Mouse (Mus musculus): ENCODE data around the gene U2af2. TPM values are rescaled to one million over a fixed set of nuclear protein-coding genes. Genes with fewer than 3 reads are reported as not detected.

The U2af2 gene
- polyA plus RNA-seq, 1 experiment from 2014 or later = 136 TPM

GRCm38 (mm10) chr7:5020685-5021084, 41.3 kb upstream of the U2af2 start:
- H3K4me1 ChIP-seq = peaks cover 24% of the 10 kb centered on the region
- H3K36me3 ChIP-seq = peaks cover 27% of the 10 kb centered on the region
- peak overlapping the region; percentile 87 for H3K9ac ChIP-seq (replicated peaks)
- peak overlapping the region; percentile 94 for H3K27ac ChIP-seq (replicated peaks)
- peak; percentile 64 for ATAC-seq (replicated peaks)
- H3K4me3 ChIP-seq = peak overlapping the region; percentile 72
- no peaks in the 10 kb centered on the region for H3K27me3 ChIP-seq
- 0% methylated on average over 13 of the region's 15 CpGs for WGBS
- peak overlapping the region; percentile 76 for H3K4me2 ChIP-seq (replicated peaks)
- no peaks in the 10 kb centered on the region for H3K9me3 ChIP-seq

- peak overlapping the region; percentile 87 for H3K9ac ChIP-seq (replicated peaks)
- 48% methylated on average over 5 of the region's 5 CpGs for WGBS
- 0 out of 2 replicates have a peak overlapping the region, but pooled peaks have one; percentile 94 for H3K27ac ChIP-seq (replicated peaks)
- peaks cover 19% of the 10 kb centered on the region for H3K4me1 ChIP-seq
- H3K36me3 ChIP-seq = peaks cover 27% of the 10 kb centered on the region
- peak overlapping the region; percentile 76 for H3K4me2 ChIP-seq (replicated peaks)
- no peak for ATAC-seq (replicated peaks)
- no peaks in the 10 kb centered on the region for H3K27me3 ChIP-seq
- H3K4me3 ChIP-seq = peak overlapping the region; percentile 72
- H3K9me3 ChIP-seq = no peaks in the 10 kb centered on the region
Measured at GRCm38 (mm10) chr7:5021197-5021596, 40.7 kb upstream of the U2af2 start.

DNA sequence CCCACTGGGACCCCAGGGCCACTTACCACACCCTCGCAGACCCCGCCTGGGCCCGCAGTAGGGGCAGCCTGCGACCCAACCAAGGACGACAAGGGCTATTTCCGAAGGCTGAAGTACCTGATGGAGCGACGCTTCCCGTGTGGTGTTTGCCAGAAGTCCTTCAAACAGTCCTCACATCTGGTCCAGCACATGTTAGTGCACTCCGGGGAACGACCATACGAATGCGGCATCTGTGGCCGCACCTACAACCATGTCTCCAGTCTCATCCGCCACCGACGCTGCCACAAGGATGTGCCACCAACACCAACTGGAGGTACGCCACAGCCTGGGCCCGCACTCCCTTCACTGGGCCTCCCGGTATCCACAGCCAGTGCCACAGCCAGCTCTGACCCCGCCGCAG, 32.4 kb upstream of the U2af2 start:
- H3K27ac ChIP-seq (replicated peaks) = no peak overlapping the region
- no peak overlapping the region for H3K4me2 ChIP-seq (replicated peaks)
- H3K4me3 ChIP-seq = no peak overlapping the region
- H3K36me3 ChIP-seq = peaks cover 66% of the 10 kb centered on the region
- no peak overlapping the region for H3K9ac ChIP-seq (replicated peaks)
- no peaks in the 10 kb centered on the region for H3K4me1 ChIP-seq
- 95% methylated on average over 22 of the region's 22 CpGs for WGBS
- H3K27me3 ChIP-seq = no peaks in the 10 kb centered on the region
- ATAC-seq (replicated peaks) = no peak
- no peaks in the 10 kb centered on the region for H3K9me3 ChIP-seq

GRCm38 (mm10) chr7:5029946-5030345, 32.0 kb upstream of the U2af2 start:
- H3K4me1 ChIP-seq = no peaks in the 10 kb centered on the region
- WGBS = 95% methylated on average over 21 of the region's 21 CpGs

GRCm38 (mm10) chr7:5030554-5031275, 31.2 kb upstream of the U2af2 start:
- peaks cover 71% of the 10 kb centered on the region for H3K36me3 ChIP-seq
- 88% methylated on average over 63 of the region's 63 CpGs for WGBS
- H3K27ac ChIP-seq (replicated peaks) = no peak overlapping the region
- ATAC-seq (replicated peaks) = no peak
- no peaks in the 10 kb centered on the region for H3K27me3 ChIP-seq
- H3K9me3 ChIP-seq = no peaks in the 10 kb centered on the region
- H3K4me3 ChIP-seq = no peak overlapping the region
- H3K4me1 ChIP-seq = no peaks in the 10 kb centered on the region
- no peak overlapping the region for H3K9ac ChIP-seq (replicated peaks)
- no peak overlapping the region for H3K4me2 ChIP-seq (replicated peaks)

More at GRCm38 (mm10) chr7:5029946-5030345, 32.0 kb upstream of the U2af2 start:
- Histone ChIP-seq H3K4me2 (replicated peaks) (no peak overlapping the region), H3K4me3 (no peak overlapping the region), H3K9me3 (no peaks in the 10 kb centered on the region), H3K27ac (replicated peaks) (no peak overlapping the region), H3K9ac (replicated peaks) (no peak overlapping the region), H3K36me3 (peaks cover 66% of the 10 kb centered on the region), H3K27me3 (no peaks in the 10 kb centered on the region)
- ATAC-seq (replicated peaks) = no peak

DNA sequence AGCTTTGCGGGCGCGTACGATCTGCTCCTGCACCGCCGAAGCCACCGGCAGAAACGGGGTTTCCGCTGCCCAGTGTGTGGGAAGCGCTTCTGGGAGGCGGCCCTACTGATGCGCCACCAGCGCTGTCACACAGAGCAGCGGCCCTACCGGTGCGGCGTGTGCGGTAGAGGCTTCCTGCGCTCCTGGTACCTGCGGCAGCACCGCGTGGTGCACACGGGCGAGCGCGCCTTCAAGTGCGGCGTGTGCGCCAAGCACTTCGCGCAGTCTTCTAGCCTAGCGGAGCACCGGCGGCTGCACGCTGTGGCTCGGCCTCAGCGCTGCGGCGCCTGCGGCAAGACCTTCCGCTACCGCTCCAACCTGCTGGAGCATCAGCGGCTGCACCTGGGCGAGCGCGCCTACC, 30.4 kb upstream of the U2af2 start:
- Histone ChIP-seq H3K27me3 (no peaks in the 10 kb centered on the region), H3K4me1 (no peaks in the 10 kb centered on the region), H3K36me3 (peaks cover 79% of the 10 kb centered on the region), H3K27ac (replicated peaks) (no peak overlapping the region), H3K4me2 (replicated peaks) (no peak overlapping the region), H3K4me3 (no peak overlapping the region), H3K9me3 (no peaks in the 10 kb centered on the region), H3K9ac (replicated peaks) (no peak overlapping the region)
- 83% methylated on average over 46 of the region's 46 CpGs for WGBS
- ATAC-seq (replicated peaks) = no peak

GRCm38 (mm10) chr7:5033818-5034217, 28.1 kb upstream of the U2af2 start, which contains the start of gene 4632433K11Rik:
Gene 4632433K11Rik (plus strand): TSS chr7:5034118.
- no peaks in the 10 kb centered on the region for H3K27me3 ChIP-seq
- H3K4me1 ChIP-seq = peaks cover 11% of the 10 kb centered on the region
- peaks cover 75% of the 10 kb centered on the region for H3K36me3 ChIP-seq
- no peak within 1 kb of the TSS for H3K4me2 ChIP-seq (replicated peaks)
- no peak within 1 kb of the TSS for H3K9ac ChIP-seq (replicated peaks)
- no peak for ATAC-seq (replicated peaks)
- H3K27ac ChIP-seq (replicated peaks) = no peak within 1 kb of the TSS
- no peak within 1 kb of the TSS for H3K4me3 ChIP-seq
- H3K9me3 ChIP-seq = no peaks in the 10 kb centered on the region
- 92% methylated on average over 3 of the region's 3 CpGs for WGBS

DNA sequence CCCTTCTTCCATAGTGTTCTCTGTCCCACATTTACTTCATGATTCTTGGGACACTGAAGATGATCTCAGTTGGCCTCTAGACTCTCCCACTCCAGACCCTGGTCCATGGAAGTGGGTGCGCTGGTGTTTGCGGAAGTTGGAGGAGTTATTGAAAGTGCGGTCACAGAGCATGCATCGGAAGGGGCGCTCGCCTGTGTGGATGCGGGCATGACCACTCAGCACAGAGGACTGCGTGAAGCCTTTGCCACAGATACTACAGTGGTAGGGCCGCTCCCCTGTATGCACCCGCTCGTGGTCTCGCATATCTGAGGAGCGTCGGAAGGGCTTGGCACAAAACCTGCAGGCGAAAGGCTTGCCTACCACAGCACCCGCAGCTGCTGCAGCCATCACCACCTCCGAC, 26.3 kb upstream of the U2af2 start:
- no peak overlapping the region for H3K9ac ChIP-seq (replicated peaks)
- H3K27ac ChIP-seq (replicated peaks) = no peak overlapping the region
- no peaks in the 10 kb centered on the region for H3K9me3 ChIP-seq
- H3K36me3 ChIP-seq = peaks cover 57% of the 10 kb centered on the region
- ATAC-seq (replicated peaks) = no peak
- no peaks in the 10 kb centered on the region for H3K27me3 ChIP-seq
- 98% methylated on average over 17 of the region's 17 CpGs for WGBS
- peaks cover 22% of the 10 kb centered on the region for H3K4me1 ChIP-seq
- H3K4me2 ChIP-seq (replicated peaks) = no peak overlapping the region
- H3K4me3 ChIP-seq = no peak overlapping the region

GRCm38 (mm10) chr7:5036136-5036535, 25.8 kb upstream of the U2af2 start:
- Histone ChIP-seq H3K4me2 (replicated peaks) (no peak overlapping the region), H3K9ac (replicated peaks) (no peak overlapping the region), H3K4me1 (peaks cover 22% of the 10 kb centered on the region), H3K27ac (replicated peaks) (no peak overlapping the region), H3K4me3 (no peak overlapping the region), H3K9me3 (no peaks in the 10 kb centered on the region), H3K36me3 (peaks cover 51% of the 10 kb centered on the region), H3K27me3 (no peaks in the 10 kb centered on the region)
- 95% methylated on average over 9 of the region's 9 CpGs for WGBS
- no peak for ATAC-seq (replicated peaks)

GRCm38 (mm10) chr7:5037026-5037425, 24.9 kb upstream of the U2af2 start:
- H3K4me1 ChIP-seq = peaks cover 22% of the 10 kb centered on the region
- H3K27ac ChIP-seq (replicated peaks) = no peak overlapping the region
- H3K27me3 ChIP-seq = no peaks in the 10 kb centered on the region
- H3K9me3 ChIP-seq = no peaks in the 10 kb centered on the region
- H3K4me3 ChIP-seq = no peak overlapping the region
- peaks cover 43% of the 10 kb centered on the region for H3K36me3 ChIP-seq
- H3K9ac ChIP-seq (replicated peaks) = no peak overlapping the region
- no peak for ATAC-seq (replicated peaks)
- whole genome bisulfite sequencing = 93% methylated on average over 7 of the region's 7 CpGs
- no peak overlapping the region for H3K4me2 ChIP-seq (replicated peaks)

- 88% methylated on average over 8 of the region's 8 CpGs for WGBS
- no peak for ATAC-seq (replicated peaks)
- Histone ChIP-seq H3K36me3 (peaks cover 38% of the 10 kb centered on the region), H3K9me3 (no peaks in the 10 kb centered on the region), H3K4me1 (peaks cover 22% of the 10 kb centered on the region), H3K27ac (replicated peaks) (peak overlapping the region; percentile 98), H3K4me3 (peak overlapping the region; percentile 96), H3K9ac (replicated peaks) (peak overlapping the region; percentile 87; the same call in 1 of the 2 replicates), H3K27me3 (no peaks in the 10 kb centered on the region), H3K4me2 (replicated peaks) (peak overlapping the region; percentile 58)
Measured at GRCm38 (mm10) chr7:5037467-5037866, 24.5 kb upstream of the U2af2 start.

DNA sequence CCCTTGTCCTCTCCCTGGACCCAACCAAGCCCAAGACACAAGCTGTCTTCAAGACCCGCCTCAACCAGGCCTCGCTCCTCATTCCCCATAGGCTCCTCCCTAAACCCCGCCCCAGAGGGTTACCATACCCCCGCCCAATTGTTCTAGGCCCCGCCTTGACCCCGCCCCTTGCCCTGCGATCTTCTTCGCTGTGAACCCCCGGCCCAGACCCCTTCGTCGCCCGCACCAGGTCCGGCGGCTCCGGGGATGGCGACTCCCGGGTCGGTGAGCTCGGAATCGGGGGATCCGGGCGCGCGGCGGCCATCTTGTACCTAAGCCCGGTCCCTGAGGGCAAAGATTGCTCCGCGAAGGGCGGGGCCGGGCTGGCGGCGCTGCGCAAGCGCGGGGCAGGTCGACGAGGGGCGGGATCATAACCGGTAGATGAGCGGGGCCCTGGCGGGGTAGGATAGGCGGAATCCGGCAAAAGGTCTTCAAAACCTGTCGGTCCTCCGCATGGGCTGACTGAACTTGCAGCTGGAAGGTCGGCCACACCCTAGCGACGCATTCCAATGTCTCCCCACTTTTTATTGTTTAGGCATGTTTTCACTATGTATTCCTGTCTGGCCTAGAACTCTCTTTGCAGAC, 23.7 kb upstream of the U2af2 start, which contains the start of gene Zfp784:
Gene Zfp784 (minus strand): TSS at position 338 of the 624 bp plus-strand sequence.
- Histone ChIP-seq H3K9me3 (no peaks in the 10 kb centered on the region), H3K27me3 (no peaks in the 10 kb centered on the region), H3K4me1 (peaks cover 22% of the 10 kb centered on the region), H3K4me2 (replicated peaks) (peak within 1 kb of the TSS; percentile 58), H3K27ac (replicated peaks) (peak within 1 kb of the TSS; percentile 98), H3K36me3 (peaks cover 31% of the 10 kb centered on the region), H3K4me3 (peak within 1 kb of the TSS; percentile 96), H3K9ac (replicated peaks) (peak within 1 kb of the TSS; percentile 87)
- under 1% methylated on average over 48 of the region's 48 CpGs for WGBS
- peak; percentile 97 for ATAC-seq (replicated peaks)
